Mouse (Mus musculus) CH12.LX (cell line): ENCODE results near the gene Gm13090. TPM values are rescaled to one million over a fixed set of nuclear protein-coding genes. Genes with fewer than 3 reads are reported as not detected.

ENCODE experiments used
- DNase-seq: peaks from one replicate; pipeline ENCODE4 v3.0.0-alpha.2; 2013; ENCODE audit errors: extremely low read depth
- H3K27ac ChIP-seq: 2 replicates; pipeline ENCODE4 v1.5.1; 2012; ENCODE audit warnings: low read depth, mild to moderate bottlenecking, control low read depth, moderate library complexity; ENCODE audit not compliant: insufficient read depth
- H3K27me3 ChIP-seq: replicated peaks from 2 replicates; pipeline ENCODE3; 2012; ENCODE audit warnings: inconsistent platforms
- H3K36me3 ChIP-seq, 2 experiments: replicated peaks in 1 of 2; 2 replicates each; pipeline versions ENCODE3 to v1.6.1; 2012; ENCODE audit warnings: inconsistent platforms in 1 of 2, low read length in 1 of 2, mild to moderate bottlenecking in 1 of 2, mixed read lengths in 1 of 2, moderate library complexity in 1 of 2; ENCODE audit not compliant: control insufficient read depth in 1 of 2, insufficient read depth in 1 of 2
- H3K4me1 ChIP-seq, 2 experiments: 2 replicates each; pipeline ENCODE4 v1.6.1; 2012; ENCODE audit warnings: inconsistent platforms in 1 of 2, moderate library complexity in 1 of 2; ENCODE audit not compliant: insufficient read depth in 2 of 2, control insufficient read depth in 1 of 2
- H3K4me2 ChIP-seq: 2 replicates; pipeline ENCODE4 v1.6.1; 2012; ENCODE audit warnings: low read depth, mild to moderate bottlenecking, control low read depth; ENCODE audit not compliant: poor library complexity, insufficient read depth, severe bottlenecking
- H3K4me3 ChIP-seq, 3 experiments: fragments of 150-350 bp in 1 of 3; sonication (generic) in 1 of 3; replicated peaks in 1 of 3; 2 replicates each; pipeline versions ENCODE3 to v1.5.1; 2011 to 2012; ENCODE audit warnings: low read depth in 2 of 3, low read length in 2 of 3, mild to moderate bottlenecking in 2 of 3, moderate library complexity in 2 of 3, control low read depth in 1 of 3, improper control_type of control experiment in 1 of 3, inconsistent platforms in 1 of 3, mixed read lengths in 1 of 3; ENCODE audit not compliant: poor library complexity in 1 of 3
- H3K79me2 ChIP-seq: replicated peaks from 2 replicates; pipeline ENCODE4 v1.6.1; 2012; ENCODE audit warnings: mild to moderate bottlenecking, moderate library complexity; ENCODE audit not compliant: control insufficient read depth, poor library complexity, insufficient read depth, severe bottlenecking; ENCODE audit errors: extremely low read depth
- H3K9ac ChIP-seq: 2 replicates; pipeline ENCODE4 v1.6.1; 2012; ENCODE audit warnings: low read depth, mild to moderate bottlenecking, control low read depth, moderate library complexity; ENCODE audit not compliant: insufficient read depth
- H3K9me3 ChIP-seq: replicated peaks from 2 replicates; pipeline ENCODE3; 2012; ENCODE audit warnings: low read length, inconsistent platforms, mixed read lengths
- BHLHE40 ChIP-seq: IDR thresholded peaks from 2 replicates; pipeline ENCODE4 v1.6.1; 2011; ENCODE audit warnings: mild to moderate bottlenecking, low read depth, low read length, improper control_type of control experiment
- CHD1 ChIP-seq: IDR thresholded peaks from 2 replicates; pipeline ENCODE4 v1.6.1; 2012; ENCODE audit warnings: low read depth, low read length, improper control_type of control experiment, inconsistent platforms
- CTCF ChIP-seq, 2 experiments: IDR thresholded peaks in 1 of 2; conservative IDR thresholded peaks in 1 of 2; 2 replicates each; pipeline ENCODE4 v1.5.1; 2011 to 2012; ENCODE audit warnings: low read depth in 2 of 2, low read length in 2 of 2, improper control_type of control experiment in 1 of 2, inconsistent platforms in 1 of 2, mild to moderate bottlenecking in 1 of 2, moderate library complexity in 1 of 2
- ETS1 ChIP-seq: conservative IDR thresholded peaks from 2 replicates; pipeline ENCODE4 v1.6.1; 2012; ENCODE audit warnings: low read depth, mild to moderate bottlenecking, inconsistent platforms, low read length, improper control_type of control experiment, moderate library complexity
- HCFC1 ChIP-seq: IDR thresholded peaks from 2 replicates; pipeline ENCODE4 v1.6.1; 2012; ENCODE audit warnings: low read depth, mild to moderate bottlenecking, inconsistent platforms, low read length, improper control_type of control experiment
- JUN ChIP-seq: IDR thresholded peaks from 2 replicates; pipeline ENCODE4 v1.6.1; 2011; ENCODE audit warnings: low read depth, mild to moderate bottlenecking, low read length, improper control_type of control experiment, moderate library complexity; ENCODE audit not compliant: insufficient read depth
- MAFK ChIP-seq: IDR thresholded peaks from 2 replicates; pipeline ENCODE4 v1.6.1; 2011; ENCODE audit warnings: low read length, improper control_type of control experiment; ENCODE audit not compliant: insufficient replicate concordance
- MAZ ChIP-seq: IDR thresholded peaks from 2 replicates; pipeline ENCODE4 v1.6.1; 2012; ENCODE audit warnings: low read depth, mild to moderate bottlenecking, inconsistent platforms, low read length, improper control_type of control experiment, moderate library complexity
- MEF2A ChIP-seq: IDR thresholded peaks from 2 replicates; pipeline ENCODE4 v1.6.1; 2014; ENCODE audit warnings: low read depth, mild to moderate bottlenecking, inconsistent platforms, low read length, improper control_type of control experiment, borderline replicate concordance
- MXI1 ChIP-seq: IDR thresholded peaks from 2 replicates; pipeline ENCODE4 v1.6.1; 2011; ENCODE audit warnings: mild to moderate bottlenecking, low read depth, low read length, improper control_type of control experiment
- MYC ChIP-seq: IDR thresholded peaks from 2 replicates; pipeline ENCODE4 v1.6.1; 2011; ENCODE audit warnings: low read depth, mild to moderate bottlenecking, improper control_type of control experiment, low read length
- NELFE ChIP-seq: IDR thresholded peaks from 2 replicates; pipeline ENCODE4 v1.6.1; 2011; ENCODE audit warnings: low read depth, low read length, improper control_type of control experiment
- POLR2A ChIP-seq: IDR thresholded peaks from 2 replicates; pipeline ENCODE4 v1.6.1; 2011; ENCODE audit warnings: low read depth, mild to moderate bottlenecking, improper control_type of control experiment, low read length
- POLR2AphosphoS2 ChIP-seq: IDR thresholded peaks from 2 replicates; pipeline ENCODE4 v1.6.1; 2011; ENCODE audit warnings: low read depth, low read length, improper control_type of control experiment
- RCOR1 ChIP-seq: conservative IDR thresholded peaks from 2 replicates; pipeline ENCODE4 v1.6.1; 2012; ENCODE audit warnings: low read depth, mild to moderate bottlenecking, inconsistent platforms, low read length, improper control_type of control experiment
- SIN3A ChIP-seq: IDR thresholded peaks from 2 replicates; pipeline ENCODE4 v1.6.1; 2012; ENCODE audit warnings: low read length, improper control_type of control experiment, inconsistent platforms
- SMC3 ChIP-seq: IDR thresholded peaks from 2 replicates; pipeline ENCODE4 v1.6.1; 2011; ENCODE audit warnings: low read depth, low read length, improper control_type of control experiment
- UBTF ChIP-seq: IDR thresholded peaks from 2 replicates; pipeline ENCODE4 v1.6.1; 2012; ENCODE audit warnings: low read depth, mild to moderate bottlenecking, inconsistent platforms, low read length, improper control_type of control experiment, moderate library complexity
- USF2 ChIP-seq: conservative IDR thresholded peaks from 2 replicates; pipeline ENCODE4 v1.6.1; 2011; ENCODE audit warnings: low read depth, low read length, improper control_type of control experiment
- ZC3H11A ChIP-seq: IDR thresholded peaks from 2 replicates; pipeline ENCODE4 v1.6.1; 2012; ENCODE audit warnings: low read depth, mild to moderate bottlenecking, inconsistent platforms, low read length, improper control_type of control experiment
- ZMIZ1 ChIP-seq: IDR thresholded peaks from 2 replicates; pipeline ENCODE4 v1.6.1; 2012; ENCODE audit warnings: low read depth, mild to moderate bottlenecking, inconsistent platforms, low read length, improper control_type of control experiment
- dilution Hi-C: fragments of 300-500 bp; cut with MboI; formaldehyde crosslinking; loops from 2 replicates; pipeline ENCODE4 v1.14.3; 2020; ENCODE audit warnings: low sequenced_read_pairs; ENCODE audit not compliant: extremely low pct_unique_long_range_greater_than_20kb, extremely low pct_ligation_motif_present
- in situ Hi-C: fragments of 300-500 bp; cut with MboI; formaldehyde crosslinking; loops from 3 replicates; pipeline ENCODE4 v1.14.3; 2019; ENCODE audit warnings: low sequenced_read_pairs, low pct_ligation_motif_present, low pct_unique_long_range_greater_than_20kb, mixed read lengths
- polyA plus RNA-seq: library from polyadenylated mRNA; unstranded; fragments of >175 nt; gene quantifications from 2 replicates; pipeline ENCODE4 v1.2.1, GENCODE M21; 2012; ENCODE audit warnings: low read depth; ENCODE audit not compliant: insufficient read length
- total RNA-seq, 2 experiments: library from RNA; depleted of rRNA; stranded (reverse); fragments of 300-350 nt in 1 of 2; fragments of >200 nt in 1 of 2; gene quantifications; 2 replicates each; pipeline ENCODE4 v1.2.3; 2012 to 2014

Gm13090 gene
- total and polyA plus RNA-seq, 3 experiments: not detected

DNA sequence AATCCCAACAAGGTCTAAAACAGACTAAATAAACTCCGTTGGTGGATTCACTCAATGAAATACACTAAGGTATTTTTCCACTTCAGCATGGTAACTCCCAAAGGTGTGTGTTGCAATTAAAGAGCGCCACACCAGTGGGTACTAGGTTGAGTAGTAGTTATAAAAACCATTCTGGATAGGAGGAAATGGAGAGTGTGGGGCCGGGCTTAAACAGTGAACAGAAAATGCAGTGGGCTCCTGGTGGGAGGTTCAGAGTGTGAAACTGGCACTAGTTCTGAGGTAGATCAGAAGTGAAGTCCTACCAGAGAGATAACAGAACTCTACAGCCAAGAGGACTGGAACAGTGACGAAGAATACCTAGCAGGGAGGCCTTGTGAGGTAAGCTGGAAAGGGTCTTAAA, 30.7 kb upstream of the Gm13090 start:
- in situ Hi-C loops: no loop called here
- peaks cover 19% of the 10 kb centered on the region for H3K9me3 ChIP-seq
- H3K79me2 ChIP-seq: peaks cover 10% of the 10 kb centered on the region
- H3K9ac ChIP-seq: no peak overlapping the region
- peak overlapping the region; percentile 72; the same call in 1 of the 2 replicates for H3K4me2 ChIP-seq
- peaks cover 3 to 10% of the 10 kb centered on the region in 2 experiments; a peak in 2 of 4 replicates for H3K4me1 ChIP-seq
- TF ChIP-seq MYC: no peak
- DNase-seq: no peak
- H3K27me3 ChIP-seq: no peaks in the 10 kb centered on the region
- H3K4me3 ChIP-seq: peak overlapping the region in 1 of 3 experiments; percentile 99
- peaks cover 7 to 21% of the 10 kb centered on the region in 2 experiments for H3K36me3 ChIP-seq
- H3K27ac ChIP-seq: no peak overlapping the region
- dilution Hi-C loops: no loop called here

DNA sequence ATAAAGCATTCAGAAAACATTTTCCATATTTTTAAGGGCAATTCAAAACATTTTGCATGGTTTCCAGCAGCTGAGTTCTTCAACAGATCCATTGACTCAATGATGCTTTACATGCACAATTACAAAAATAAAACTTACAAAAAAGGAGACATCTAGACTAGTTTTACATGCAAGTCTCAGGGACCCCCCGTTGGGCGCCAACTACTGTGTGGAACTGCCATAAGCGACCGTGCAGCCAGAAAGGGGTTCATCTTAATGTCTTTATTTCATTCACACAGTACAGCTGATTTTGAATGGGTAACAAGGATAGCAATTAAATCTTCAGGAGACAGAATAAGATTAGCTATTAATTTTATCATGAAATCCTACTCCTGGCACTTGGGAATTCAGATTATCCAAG, 29.8 kb upstream of the Gm13090 start:
- H3K27me3 ChIP-seq: no peaks in the 10 kb centered on the region
- peaks cover 7% of the 10 kb centered on the region for H3K79me2 ChIP-seq
- dilution Hi-C loops (no loop called here), in situ Hi-C loops (no loop called here)
- peaks cover 2 to 13% of the 10 kb centered on the region in 2 experiments for H3K36me3 ChIP-seq
- no peak overlapping the region for H3K27ac ChIP-seq
- no peak overlapping the region for H3K9ac ChIP-seq
- DNase-seq: no peak
- TF ChIP-seq SMC3: no peak
- TF ChIP-seq SIN3A: no peak
- no peak for TF ChIP-seq ETS1
- TF ChIP-seq ZMIZ1: no peak
- no peak for TF ChIP-seq POLR2AphosphoS2
- TF ChIP-seq MAFK: no peak
- no peak for TF ChIP-seq RCOR1
- no peak for TF ChIP-seq MXI1
- TF ChIP-seq CTCF (conservative IDR thresholded peaks at IDR 0.05 in 1 of 2, IDR thresholded peaks at IDR 0.05 in 1 of 2; ENCODE audit: low read depth in 2 of 2, low read length in 2 of 2): no peak
- no peak for TF ChIP-seq POLR2A
- no peak for TF ChIP-seq CHD1
- no peak for TF ChIP-seq USF2
- no peak for TF ChIP-seq HCFC1
- TF ChIP-seq JUN: no peak
- no peak for TF ChIP-seq BHLHE40
- no peak for TF ChIP-seq MAZ
- TF ChIP-seq NELFE: no peak
- TF ChIP-seq ZC3H11A: no peak
- no peak for TF ChIP-seq UBTF
- no peak for TF ChIP-seq MEF2A
- H3K4me3 ChIP-seq: no peak overlapping the region
- peaks cover 3 to 10% of the 10 kb centered on the region in 2 experiments; a peak in 2 of 4 replicates for H3K4me1 ChIP-seq
- H3K4me2 ChIP-seq: no peak overlapping the region
- peaks cover 19% of the 10 kb centered on the region for H3K9me3 ChIP-seq
